Mouse (Mus musculus) 416B (cell line): ENCODE data around the gene Mmp9.

Experiments
- DNase-seq: peaks from one replicate; pipeline ENCODE4 v3.0.0; 2011; ENCODE audit warnings: low read depth

Mmp9 gene

GRCm38 (mm10) chr2:164940140-164940830, at the start of gene Mmp9:
TSS of gene Mmp9 (plus strand) at chr2:164940780.
- DNase-seq, result peak; percentile 39

GRCm38 (mm10) chr2:164891056-164891834, 49.3 kb upstream of the Mmp9 start:
- no peak for DNase-seq

- no peak for DNase-seq
Measured at GRCm38 (mm10) chr2:164891908-164892695, 48.5 kb upstream of the Mmp9 start.

- DNase-seq, result no peak
Measured at GRCm38 (mm10) chr2:164892696-164893216, 47.8 kb upstream of the Mmp9 start.

- no peak for DNase-seq
Measured at GRCm38 (mm10) chr2:164894048-164894447, 46.5 kb upstream of the Mmp9 start.

- no peak for DNase-seq
Measured at GRCm38 (mm10) chr2:164894644-164895043, 45.9 kb upstream of the Mmp9 start.

GRCm38 (mm10) chr2:164895885-164896284, 44.7 kb upstream of the Mmp9 start:
- no peak for DNase-seq

GRCm38 (mm10) chr2:164898008-164898407, 42.6 kb upstream of the Mmp9 start:
- DNase-seq, result no peak

GRCm38 (mm10) chr2:164899034-164899433, 41.5 kb upstream of the Mmp9 start:
- no peak for DNase-seq

- DNase-seq, result no peak
Measured at GRCm38 (mm10) chr2:164899723-164900459, 40.7 kb upstream of the Mmp9 start.

GRCm38 (mm10) chr2:164901380-164901779, 39.2 kb upstream of the Mmp9 start:
- no peak for DNase-seq

- no peak for DNase-seq
Measured at GRCm38 (mm10) chr2:164903496-164903895, 37.1 kb upstream of the Mmp9 start.

- no peak for DNase-seq
Measured at GRCm38 (mm10) chr2:164906071-164906470, 34.5 kb upstream of the Mmp9 start.

- DNase-seq, result no peak
Measured at GRCm38 (mm10) chr2:164907511-164907910, 33.1 kb upstream of the Mmp9 start.

GRCm38 (mm10) chr2:164908011-164908410, 32.6 kb upstream of the Mmp9 start:
- no peak for DNase-seq

- no peak for DNase-seq
Measured at GRCm38 (mm10) chr2:164909100-164909499, 31.5 kb upstream of the Mmp9 start.

- peak; percentile 90 for DNase-seq
Measured at GRCm38 (mm10) chr2:164909542-164909941, 31.0 kb upstream of the Mmp9 start.

GRCm38 (mm10) chr2:164910360-164911061, 30.1 kb upstream of the Mmp9 start:
- DNase-seq, result peak; percentile 29

GRCm38 (mm10) chr2:164911086-164912048, 29.2 kb upstream of the Mmp9 start, which contains the start of gene Zfp335:
TSS of gene Zfp335 (minus strand) at chr2:164911757.
- peak; percentile 95 for DNase-seq

GRCm38 (mm10) chr2:164912151-164912550, 28.4 kb upstream of the Mmp9 start:
- no peak for DNase-seq
